Mouse (Mus musculus): ENCODE measurements at regions not wholly inside any gene's neighbourhood (a gene's known extent, or its start where the extent isn't known, plus 50 kb on each side); places are given as distances from the start of the nearest gene placed in this dataset.
"Not testable (repeated sequence)": the region's sequence is repeated elsewhere in the genome, so short reads cannot be mapped to it uniquely, and the experiment has no call there.

DNA sequence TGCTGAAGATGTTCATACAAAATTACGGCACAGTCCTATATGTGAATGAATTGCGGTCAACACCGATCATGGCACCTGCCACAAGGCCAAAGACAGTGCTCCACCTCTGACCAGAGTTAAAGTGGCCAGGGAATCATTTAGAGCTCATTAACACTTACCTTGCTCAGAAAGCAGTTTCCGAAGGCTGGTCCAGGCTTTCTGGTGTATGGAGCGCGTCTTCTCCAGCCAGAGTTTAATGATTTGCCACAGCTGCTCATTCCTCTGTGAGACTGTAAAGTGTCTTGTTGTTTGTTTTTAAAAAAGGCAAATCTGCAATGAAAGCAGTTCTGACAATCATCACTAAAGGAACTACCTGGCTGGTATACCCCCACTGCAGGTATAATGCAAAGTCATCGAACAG lies 256.7 kb downstream of the Nfkbiz start:
- DNase-seq (ENCODE audit: low spot score), result no peak

DNA sequence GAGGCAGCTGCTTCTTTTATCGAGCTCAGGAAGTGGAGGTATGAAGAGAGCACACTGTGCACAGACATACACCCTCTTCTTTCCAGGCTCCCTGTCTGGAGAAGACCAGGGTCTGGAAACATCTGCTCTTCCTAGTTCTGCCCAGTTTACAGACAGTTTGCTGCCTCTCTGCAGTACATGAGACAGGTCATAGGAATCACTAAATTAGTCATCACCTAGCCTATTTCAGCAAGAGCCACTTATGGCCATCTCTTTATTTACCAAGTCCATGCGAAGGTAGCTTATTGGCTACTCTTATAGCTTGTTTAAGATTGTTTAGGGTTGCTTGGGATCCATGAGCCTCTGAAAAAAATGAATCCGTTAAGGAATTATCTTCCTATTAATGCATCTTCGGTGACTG lies 257.9 kb downstream of the Nfkbiz start:
- DNase-seq (ENCODE audit: low spot score), result no peak

DNA sequence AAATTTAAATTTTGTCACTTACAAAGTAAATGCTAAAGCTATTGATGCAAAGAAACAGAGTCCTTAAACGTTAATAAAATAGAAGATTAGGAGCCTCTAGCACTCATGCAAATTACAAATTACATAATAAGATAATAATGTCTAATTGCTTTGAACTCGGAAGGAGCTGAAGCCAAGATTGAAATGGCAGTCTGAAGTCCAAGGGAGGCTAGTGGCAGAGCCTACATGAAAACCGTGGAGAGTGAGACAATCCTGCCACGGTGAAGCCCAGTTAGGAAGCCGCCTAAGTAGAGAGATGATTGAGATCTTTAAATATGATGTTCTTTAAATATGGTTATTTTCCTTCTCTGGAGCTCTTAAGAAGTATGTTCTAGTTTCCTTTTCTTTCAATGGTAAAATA lies 260.0 kb downstream of the Nfkbiz start:
- DNase-seq (ENCODE audit: low spot score), result no peak

DNA sequence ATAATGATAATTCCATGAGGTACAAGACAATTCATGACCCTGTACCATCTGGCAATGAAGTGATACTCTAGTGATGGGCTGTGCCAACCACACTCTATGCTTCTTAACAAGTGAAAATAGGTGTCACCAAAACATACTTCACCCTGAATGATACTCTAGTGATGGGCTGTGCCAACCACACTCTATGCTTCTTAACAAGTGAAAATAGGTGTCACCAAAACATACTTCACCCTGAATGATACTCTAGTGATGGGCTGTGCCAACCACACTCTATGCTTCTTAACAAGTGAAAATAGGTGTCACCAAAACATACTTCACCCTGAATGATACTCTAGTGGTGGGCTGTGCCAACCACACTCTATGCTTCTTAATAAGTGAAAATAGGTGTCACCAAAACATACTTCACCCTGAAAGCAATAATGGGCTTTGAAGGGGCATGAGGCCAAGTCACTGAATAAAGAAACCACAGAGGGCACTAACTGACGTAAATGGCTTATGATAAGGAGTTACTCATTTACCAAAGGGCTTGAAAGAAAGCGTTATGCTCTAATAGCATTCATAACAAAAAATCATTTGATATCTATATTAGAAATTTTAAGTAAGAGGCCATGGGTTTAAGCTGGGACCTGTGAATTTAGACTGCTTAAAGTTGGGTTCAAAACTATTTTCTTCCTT lies 263.0 kb downstream of the Nfkbiz start:
- not testable (repeated sequence) for DNase-seq (ENCODE audit: low spot score)

GRCm38 (mm10) chr16:55571106-55571505 lies 267.6 kb downstream of the Nfkbiz start:
- DNase-seq (ENCODE audit: low spot score), result peak; percentile 63

DNA sequence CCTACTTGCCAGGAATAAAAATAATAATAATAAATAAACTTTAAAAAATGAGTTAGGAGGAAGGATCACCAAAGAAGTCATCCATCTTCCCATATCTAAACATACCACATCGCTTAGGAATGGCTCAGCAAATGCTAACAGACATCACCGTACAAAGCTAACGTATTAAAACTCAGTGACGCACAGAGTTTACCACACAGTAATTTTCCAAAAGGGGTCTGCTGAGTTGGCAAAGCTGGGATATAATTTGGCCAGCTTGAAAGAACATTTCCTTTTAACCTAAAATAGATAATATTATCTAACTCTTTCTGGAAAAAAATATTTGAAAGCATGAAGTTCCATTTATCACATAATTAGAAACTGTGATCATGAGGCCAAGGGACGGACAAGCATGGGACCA lies 268.6 kb downstream of the Nfkbiz start:
- DNase-seq (ENCODE audit: low spot score), result no peak

DNA sequence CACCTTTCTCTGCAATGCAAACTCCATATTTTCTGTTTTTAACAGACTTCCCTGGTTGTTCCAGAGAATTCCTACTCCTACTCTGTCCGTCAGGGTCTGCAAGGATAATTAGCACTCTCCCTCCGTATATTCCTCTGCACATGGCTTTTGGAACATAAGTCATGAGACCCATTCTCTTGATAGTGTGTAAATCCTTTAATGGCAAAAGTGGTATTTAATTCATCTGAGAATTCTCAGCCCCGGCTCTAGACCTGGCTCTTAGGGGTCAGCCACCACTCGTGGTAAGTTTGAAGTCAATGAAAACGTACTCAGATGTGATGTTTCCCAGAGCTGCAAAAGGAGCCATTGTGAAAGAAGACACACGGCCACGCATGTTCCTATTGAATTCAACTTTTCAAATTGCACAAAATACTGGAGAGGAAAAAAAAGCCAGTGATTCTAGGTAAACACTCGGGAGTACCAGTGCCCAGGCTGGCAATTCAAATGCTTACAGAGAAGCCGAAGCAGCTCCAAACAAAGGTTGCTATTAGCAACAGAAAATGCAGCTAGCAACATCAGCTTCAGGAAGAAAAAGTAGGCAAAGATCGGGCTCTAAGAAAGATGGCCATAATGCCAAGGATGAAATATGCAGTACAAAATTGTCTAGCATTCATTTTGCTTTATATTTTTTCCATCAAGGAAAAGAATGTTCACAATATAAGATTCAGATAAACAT lies 258.2 kb upstream of the Zpld1 start:
- DNase-seq (ENCODE audit: low spot score), result no peak

DNA sequence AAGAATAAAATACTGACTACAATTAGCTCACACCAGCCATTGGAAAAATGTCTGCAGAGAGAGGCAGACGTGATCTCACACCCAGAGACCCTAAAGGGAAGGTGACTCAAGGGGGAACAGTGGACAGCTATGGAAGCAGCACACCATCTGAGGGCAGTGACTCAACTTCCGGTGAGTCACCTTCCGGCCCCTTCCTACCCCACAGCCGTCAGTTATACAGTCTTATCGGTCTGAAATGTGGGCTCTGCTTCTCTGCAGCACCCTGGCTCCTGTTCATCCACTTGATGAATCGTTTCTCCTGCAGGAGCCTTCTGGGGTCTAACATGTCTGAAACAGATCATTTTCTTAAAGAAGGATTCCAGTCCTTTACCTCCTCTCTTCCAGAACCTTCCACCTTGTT lies 257.4 kb upstream of the Zpld1 start:
- DNase-seq (ENCODE audit: low spot score), result no peak

DNA sequence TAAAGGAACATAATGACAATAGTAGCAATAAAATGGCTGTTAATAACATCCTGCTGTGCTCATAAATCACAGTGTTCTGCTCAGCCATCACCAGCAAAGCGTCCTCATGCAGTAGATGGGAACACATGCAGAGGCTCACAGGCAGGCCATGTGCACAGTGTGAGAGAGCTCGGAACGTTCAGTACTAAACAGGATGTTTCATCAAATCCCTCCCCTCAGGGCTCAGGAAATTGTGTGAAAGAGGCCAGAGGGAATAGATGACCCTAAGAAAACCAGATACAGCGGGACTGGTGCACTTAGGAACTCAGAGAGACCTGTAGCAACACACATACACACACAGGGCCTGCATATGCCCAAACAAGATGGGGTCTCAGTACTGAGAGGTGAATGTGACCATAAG lies 256.1 kb upstream of the Zpld1 start:
- DNase-seq (ENCODE audit: low spot score), result peak; percentile 65

- DNase-seq (ENCODE audit: low spot score), result peak; percentile 88
Observed at GRCm38 (mm10) chr16:55551348-55551747, 253.6 kb upstream of the Zpld1 start.

GRCm38 (mm10) chr16:55550649-55551312 lies 253.0 kb upstream of the Zpld1 start:
- peak; percentile 88 for DNase-seq (ENCODE audit: low spot score)

DNA sequence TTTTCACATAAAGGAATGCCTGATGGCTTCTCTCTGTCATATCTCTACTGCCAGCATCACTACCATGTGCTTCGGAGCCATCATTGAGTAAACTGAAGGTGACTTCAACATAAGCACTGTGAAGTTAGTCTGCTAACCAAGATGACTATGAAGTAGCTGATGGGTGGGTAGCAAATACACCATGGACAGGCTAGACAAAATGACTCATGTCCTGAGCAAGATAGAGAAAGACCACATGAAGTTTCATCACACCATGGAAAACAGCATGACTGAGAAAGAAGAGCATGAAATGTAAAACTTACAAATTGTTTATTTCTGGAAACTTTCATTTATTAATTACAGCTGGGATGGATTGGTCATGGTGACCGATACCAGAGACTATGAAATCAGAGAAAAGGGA lies 249.3 kb upstream of the Zpld1 start:
- DNase-seq (ENCODE audit: low spot score), result no peak

DNA sequence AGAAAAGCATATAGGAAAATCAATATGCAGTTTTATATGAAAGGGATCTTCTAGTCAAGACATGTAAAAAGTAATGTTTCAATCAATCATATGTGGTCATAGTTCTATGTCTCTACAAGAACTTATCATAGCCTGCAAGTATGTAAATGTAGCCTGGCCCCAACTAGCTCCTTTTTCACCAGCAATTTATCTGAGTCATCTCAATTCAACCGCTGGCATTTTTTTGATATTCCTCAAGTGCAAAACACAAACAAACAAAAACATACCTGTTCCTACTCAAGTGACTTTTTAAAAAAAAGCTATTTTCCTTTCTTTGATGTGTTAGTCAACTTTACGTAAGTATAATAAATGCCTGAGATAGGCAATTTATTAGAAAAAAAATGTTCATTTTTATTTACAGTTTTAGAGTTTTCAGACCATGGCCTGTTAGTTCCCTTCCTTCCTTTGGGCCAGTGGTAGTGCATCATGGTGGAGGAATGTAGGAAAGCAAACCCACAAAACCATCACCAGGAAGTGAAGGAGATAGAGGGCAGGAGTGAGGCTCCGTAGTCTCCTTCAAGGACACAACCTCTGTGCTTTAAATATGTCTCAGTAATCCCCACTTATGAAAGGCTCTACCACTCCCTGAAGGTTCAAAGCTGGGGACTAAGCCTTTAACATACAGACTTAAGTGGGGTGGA lies 242.7 kb upstream of the Zpld1 start:
- DNase-seq (ENCODE audit: low spot score), result no peak

GRCm38 (mm10) chr16:55539179-55539578 lies 241.4 kb upstream of the Zpld1 start:
- DNase-seq (ENCODE audit: low spot score), result no peak

GRCm38 (mm10) chr16:55537548-55537947 lies 239.8 kb upstream of the Zpld1 start:
- no peak for DNase-seq (ENCODE audit: low spot score)

DNA sequence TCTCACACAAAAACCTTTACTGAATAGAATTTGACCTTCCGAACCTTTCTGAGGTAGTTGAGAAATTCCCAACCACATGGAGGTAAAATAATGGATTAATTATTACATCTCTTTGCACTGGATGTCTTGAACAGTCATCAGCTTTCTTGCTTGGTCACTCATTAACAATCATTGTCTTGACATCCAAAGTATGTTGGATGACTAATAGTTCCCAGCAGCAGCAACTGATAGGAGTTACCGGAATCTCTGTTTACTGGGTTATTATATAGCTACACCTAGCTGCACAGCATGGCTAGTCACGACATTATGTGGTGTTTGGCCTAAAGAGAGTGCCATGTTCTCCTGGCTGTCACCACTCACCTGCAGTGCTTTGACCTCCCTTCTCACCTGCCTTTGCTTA lies 234.9 kb upstream of the Zpld1 start:
- no peak for DNase-seq (ENCODE audit: low spot score)

DNA sequence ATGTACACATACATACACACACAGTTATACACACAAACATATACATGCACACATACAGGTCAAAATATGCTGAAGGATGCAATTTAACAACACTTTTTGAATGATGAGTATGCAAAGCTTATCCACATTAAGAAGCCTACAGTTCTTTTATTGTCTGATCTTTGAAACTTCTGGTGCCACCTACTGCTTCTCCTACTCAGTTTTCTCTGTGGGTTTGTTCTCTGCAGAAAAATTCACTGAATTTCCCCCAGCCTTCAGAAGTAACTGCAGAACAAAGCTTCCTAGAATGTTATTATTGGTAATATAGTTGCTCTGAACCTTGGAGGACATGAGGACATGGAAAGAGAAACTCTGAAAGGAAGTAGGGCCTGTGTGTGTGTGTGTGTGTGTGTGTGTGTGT lies 233.1 kb upstream of the Zpld1 start:
- DNase-seq (ENCODE audit: low spot score), result no peak

- no peak for DNase-seq (ENCODE audit: low spot score)
Observed at GRCm38 (mm10) chr16:55527680-55528079, 229.9 kb upstream of the Zpld1 start.

DNA sequence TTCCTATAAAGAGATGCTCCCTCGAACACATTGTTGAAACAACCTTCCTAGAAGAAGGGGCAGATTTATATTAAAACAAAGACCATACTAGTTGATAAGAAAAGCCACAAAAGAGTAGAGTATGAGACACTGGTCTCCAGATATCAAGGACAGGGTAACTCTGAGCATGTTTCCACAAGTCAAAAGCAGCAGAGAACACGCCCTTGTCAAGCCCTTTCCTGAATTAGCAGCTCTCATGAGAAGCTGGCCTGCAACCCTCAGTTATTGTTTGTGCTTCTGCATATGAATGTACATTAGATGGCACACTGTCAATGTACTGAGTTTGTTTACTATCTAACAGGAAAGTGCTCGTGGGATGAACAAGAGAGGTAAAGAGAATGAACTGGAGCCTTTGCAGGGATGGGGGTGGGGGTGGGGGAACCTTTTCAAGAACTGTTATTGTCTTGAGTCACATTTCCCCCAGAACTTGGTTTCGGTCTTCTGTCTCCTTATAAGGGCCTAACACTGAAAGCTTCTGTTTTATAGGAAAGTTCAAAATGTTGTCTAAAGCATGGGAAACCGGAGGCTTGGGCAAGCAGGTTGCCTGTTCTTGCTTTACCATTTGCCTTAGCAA lies 228.6 kb upstream of the Zpld1 start:
- no peak for DNase-seq (ENCODE audit: low spot score)

GRCm38 (mm10) chr16:55523264-55523663 lies 225.5 kb upstream of the Zpld1 start:
- DNase-seq (ENCODE audit: low spot score), result no peak

GRCm38 (mm10) chr16:55522283-55522682 lies 224.5 kb upstream of the Zpld1 start:
- no peak for DNase-seq (ENCODE audit: low spot score)

GRCm38 (mm10) chr16:55521421-55521971 lies 223.7 kb upstream of the Zpld1 start:
- no peak for DNase-seq (ENCODE audit: low spot score)

Data from adipocyte (in vitro differentiated cells).